9 mouse cellular contexts compared by ENCODE assay signal in the genomic region with DNA sequence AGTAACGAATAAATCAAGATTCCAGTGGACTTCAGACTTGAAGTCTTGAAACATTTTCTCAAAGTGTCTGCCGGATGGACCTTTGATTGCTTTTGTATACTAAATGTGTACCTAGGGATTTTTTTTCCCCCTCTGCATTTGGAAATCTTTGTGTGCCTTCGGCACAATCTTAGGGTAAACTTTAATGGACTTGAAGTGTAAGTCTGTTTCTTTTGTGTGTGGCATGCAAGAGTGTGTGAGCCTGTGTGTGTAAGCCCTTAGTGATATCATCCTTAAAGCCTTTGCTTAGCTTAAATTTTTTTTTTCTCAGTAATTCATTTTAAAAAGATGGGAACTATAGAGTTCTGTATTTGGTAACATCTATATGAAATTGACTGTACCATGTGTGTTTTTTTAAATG. TPM values are rescaled to one million over a fixed set of nuclear protein-coding genes. Genes with fewer than 3 reads are reported as not detected.
DNase-seq lines count a peak whose midpoint lies in the region; ATAC-seq and TF ChIP-seq lines count a peak whose summit lies in the region.
"Had no signal": no experiment of that assay in that cellular context is flagged by ENCODE, and none has a peak within 500 bp of the region (broad histone marks: within the 10 kb centered on the region; RNA-seq: fewer than 3 reads in every experiment).

No protein-coding gene starts in this region.

- no peak for TF ChIP-seq POLR2A in bone marrow, adult 2 months (IDR thresholded peaks at IDR 0.05; ENCODE audit: borderline replicate concordance, control insufficient read depth, low read depth, low read length)

- peaks cover 37% of the 10 kb centered on the region for H3K4me1 ChIP-seq in heart, postnatal 0 days (ENCODE audit: control insufficient read depth, insufficient read depth)
- no peaks in the 10 kb centered on the region; the same call in 1 of the 2 replicates for H3K4me1 ChIP-seq in bone marrow, adult 2 months (ENCODE audit: control insufficient read depth, insufficient read depth, low read length)
- H3K4me1 ChIP-seq in hindbrain, embryonic 11.5 days (replicated peaks; ENCODE audit: control insufficient read depth, insufficient read depth, low read length) = no peaks in the 10 kb centered on the region

- H3K9me3 ChIP-seq in heart, postnatal 0 days (replicated peaks; ENCODE audit: control insufficient read depth, low read length) = no peaks in the 10 kb centered on the region
- no peaks in the 10 kb centered on the region for H3K9me3 ChIP-seq in hindbrain, embryonic 11.5 days (ENCODE audit: control insufficient read depth, low read length)

- TF ChIP-seq CTCF in heart, postnatal 0 days (IDR thresholded peaks at IDR 0.05; ENCODE audit: low read depth) = no peak
- no peak for TF ChIP-seq CTCF in bone marrow, adult 2 months (IDR thresholded peaks at IDR 0.05; ENCODE audit: control insufficient read depth, insufficient read depth, low read length)

- H3K36me3 ChIP-seq in heart, postnatal 0 days (replicated peaks; ENCODE audit: control insufficient read depth, insufficient read depth, low read length) = no peaks in the 10 kb centered on the region
- no peaks in the 10 kb centered on the region for H3K36me3 ChIP-seq in hindbrain, embryonic 11.5 days (ENCODE audit: control insufficient read depth, insufficient read depth, low read length)
- H3K36me3 ChIP-seq in macrophage (ENCODE audit: inconsistent target) = no peaks in the 10 kb centered on the region

- H3K27ac ChIP-seq in heart, postnatal 0 days (ENCODE audit: low read depth) = peak overlapping the region; percentile 96
- H3K27ac ChIP-seq in bone marrow, adult 2 months (ENCODE audit: control insufficient read depth, insufficient read depth, low read depth, low read length, poor library complexity) = no peak overlapping the region
- no peak overlapping the region for H3K27ac ChIP-seq in hindbrain, embryonic 11.5 days (ENCODE audit: low read depth, low read length)
- peak overlapping the region; percentile 71 for H3K27ac ChIP-seq in macrophage

- H3K79me2 ChIP-seq in macrophage (ENCODE audit: inconsistent target) = peaks cover 60% of the 10 kb centered on the region

- 4% methylated on average over 3 of the region's 3 CpGs for WGBS in heart, postnatal 0 days
- WGBS in bone marrow, adult 2 months = 7% methylated on average over 3 of the region's 3 CpGs
- 34% methylated on average over 3 of the region's 3 CpGs for WGBS in hindbrain, embryonic 11.5 days
- 17% methylated on average over 3 of the region's 3 CpGs for WGBS in macrophage (ENCODE audit: missing documents)

- peak overlapping the region; percentile 100 for H3K4me3 ChIP-seq in heart, postnatal 0 days (ENCODE audit: low read depth, low read length)
- H3K4me3 ChIP-seq in bone marrow, adult 2 months (replicated peaks; ENCODE audit: control insufficient read depth, low read depth, low read length) = peak overlapping the region; percentile 98
- peak overlapping the region; percentile 99 for H3K4me3 ChIP-seq in hindbrain, embryonic 11.5 days (ENCODE audit: low read depth, low read length)
- H3K4me3 ChIP-seq in macrophage (ENCODE audit: inconsistent target) = peak overlapping the region; percentile 80

- TF ChIP-seq EP300 in heart, postnatal 0 days (IDR thresholded peaks at IDR 0.05; ENCODE audit: low read depth) = no peak

- ATAC-seq in heart, postnatal 0 days (ENCODE audit: insufficient read depth, low read depth) = no peak
- no peak for ATAC-seq in hindbrain, embryonic 11.5 days (ENCODE audit: low FRiP score)

- H3K4me2 ChIP-seq in heart, postnatal 0 days (ENCODE audit: low read depth, low read length) = peak overlapping the region; percentile 62
- peak overlapping the region; percentile 59 for H3K4me2 ChIP-seq in hindbrain, embryonic 11.5 days (replicated peaks; ENCODE audit: low read depth, low read length)

- H3K9ac ChIP-seq in heart, postnatal 0 days (replicated peaks; ENCODE audit: low read depth, low read length) = peak overlapping the region; percentile 99
- peak overlapping the region; percentile 98 for H3K9ac ChIP-seq in hindbrain, embryonic 11.5 days (ENCODE audit: low read depth, low read length)

- DNase-seq in heart, postnatal 0 days (ENCODE audit: low spot score) = no peak
- no peak for DNase-seq in heart, adult 11 months
- no peak for DNase-seq in hindbrain, embryonic 11.5 days (ENCODE audit: low spot score)
- DNase-seq in right cerebral cortex, postnatal 10 days (ENCODE audit: low spot score in 2 of 2) = no peak
- no peak for DNase-seq in adrenal gland, postnatal 10 days
- no peak for DNase-seq in embryo, embryonic 9.5 days (ENCODE audit: extremely low spot score)

- no peaks in the 10 kb centered on the region for H3K27me3 ChIP-seq in heart, postnatal 0 days (ENCODE audit: control insufficient read depth, insufficient read depth, low read length)
- no peaks in the 10 kb centered on the region for H3K27me3 ChIP-seq in hindbrain, embryonic 11.5 days (ENCODE audit: control insufficient read depth, insufficient read depth, low read length)
- H3K27me3 ChIP-seq: Patski had no signal

RNA-seq across cellular contexts. Expression of a gene that starts 1.2 kb away (rescaled TPM):
- total RNA-seq in heart, postnatal 0 days (2014; rRNA removed; ENCODE audit: low replicate concordance) = 29.0 and 66.3 TPM in 2 replicates
- polyA plus RNA-seq in heart, postnatal 0 days (2015; fragmentation: Nextera tagmentation; extraction: Ambion mirVana) = 34.2 and 37.0 TPM in 2 replicates
- 42.5 and 50.4 TPM in 2 replicates for polyA plus RNA-seq in bone marrow, adult 2 months (2011; ENCODE audit: insufficient read depth, insufficient read length, low replicate concordance, missing spikeins)
- 104 and 114 TPM in 2 replicates for polyA plus RNA-seq in hindbrain, embryonic 11.5 days (2014; fragmentation: Nextera tagmentation; extraction: Ambion mirVana)
- 10 to 100 TPM in 25 of 26 experiments, 1 to 10 TPM in 1; 9.9 to 70.0 (median 33.3) TPM for total RNA-seq in macrophage (2018; cell fraction: chromatin; rRNA removed)
- 10 to 100 TPM; 35.2 to 51.6 (median 45.6) TPM for total RNA-seq in macrophage (2018; cell fraction: cytosol; rRNA removed)
- 10 to 100 TPM; 16.8 to 68.4 (median 33.6) TPM for total RNA-seq in macrophage (2018; cell fraction: nucleus; rRNA removed)
- polyA plus RNA-seq in macrophage (2018) = 39.2 to 44.3 TPM (median 43.4 TPM) in 3 replicates
- total RNA-seq in adrenal gland, postnatal 10 days (2021) = 10 to 100 TPM; 61.4 to 65.6 TPM

Comparison
In these comparisons a context has a peak if more than half of its experiments do, and no peak if none do; other contexts are left out.
1. H3K27ac ChIP-seq: peak in heart, postnatal 0 days (single experiment) and macrophage (single experiment); none in bone marrow, adult 2 months (single experiment) and hindbrain, embryonic 11.5 days (single experiment).
2. Peak in every context shown above with its lines, with median percentiles within 50 percentile points of each other: H3K4me3 ChIP-seq.